Mouse (Mus musculus): ENCODE results near the gene Trim60. TPM values are rescaled to one million over a fixed set of nuclear protein-coding genes. Genes with fewer than 3 reads are reported as not detected.
A peak's percentile ranks its signal among the peaks of the same experiment; 100 is the strongest.
"Not testable (repeated sequence)": the region's sequence is repeated elsewhere in the genome, so short reads cannot be mapped to it uniquely, and the experiment has no call there.

Trim60 gene
- not detected for total RNA-seq (2021)

- no peak for DNase-seq
Observed at GRCm38 (mm10) chr8:65018423-65018822, at the start of gene Trim60, which contains the start of gene Trim61. Gene Trim60, minus strand, starts transcription at chr8:65018584. Gene Trim61, minus strand, starts transcription at chr8:65018523.

GRCm38 (mm10) chr8:65067694-65068472, 49.5 kb upstream of the Trim60 start:
- no peak for DNase-seq

DNA sequence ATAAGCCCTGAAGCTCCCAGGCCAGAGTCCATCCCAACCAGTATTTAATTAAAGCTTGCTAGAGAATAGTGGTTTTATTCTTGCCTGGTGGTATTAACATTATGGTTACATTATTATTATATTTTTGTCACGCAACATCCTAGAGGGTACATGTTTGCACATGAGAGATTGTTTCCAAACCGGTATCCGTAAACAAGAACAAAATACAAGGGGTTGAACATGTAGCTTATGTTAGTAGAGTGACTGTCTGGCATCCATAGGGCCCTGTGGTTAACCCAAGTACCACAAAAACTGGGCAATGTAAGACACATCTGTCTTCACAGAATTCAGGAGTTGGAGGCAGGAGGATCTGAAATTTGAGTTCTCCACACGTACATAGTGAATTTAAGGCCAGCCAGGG, 48.6 kb upstream of the Trim60 start:
- DNase-seq = no peak

DNA sequence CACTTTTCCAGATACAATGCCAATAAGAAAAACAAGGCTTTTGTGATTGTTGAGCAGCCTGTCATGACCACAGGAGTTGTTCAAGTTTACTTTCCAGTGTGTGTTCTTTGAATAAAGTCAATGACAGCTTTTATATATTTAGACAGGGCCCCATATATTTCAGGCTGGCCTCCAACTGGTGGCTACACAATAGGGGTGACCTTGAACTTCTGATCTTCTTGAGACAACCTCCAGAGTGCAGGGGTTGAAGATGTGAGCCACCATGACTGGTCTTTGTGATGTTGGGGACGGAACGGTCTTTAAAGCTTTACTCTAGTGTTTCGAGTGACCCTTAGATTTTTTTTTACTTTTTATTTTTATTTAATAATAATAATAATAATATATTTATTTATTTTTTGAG, 47.2 kb upstream of the Trim60 start:
- DNase-seq = no peak

DNA sequence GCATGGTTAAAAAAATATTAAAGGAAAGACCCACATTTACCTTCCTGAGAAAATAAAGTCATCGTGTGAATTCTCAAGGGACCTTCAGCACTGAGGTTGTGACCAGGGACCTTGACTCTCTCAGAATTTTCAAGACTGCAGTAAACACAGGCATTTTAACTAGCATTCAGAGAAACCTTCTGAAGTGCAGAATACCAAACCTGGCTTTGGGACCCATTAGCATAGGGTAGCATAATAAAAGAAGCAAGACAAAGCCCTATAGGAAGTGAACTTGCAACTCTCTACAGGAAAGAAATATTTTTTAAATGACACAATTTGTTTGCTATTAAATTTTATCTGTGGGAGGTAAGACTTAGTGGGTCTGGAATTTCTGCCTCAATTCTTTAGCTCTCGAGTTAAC, 45.7 kb upstream of the Trim60 start:
- DNase-seq = no peak

- DNase-seq = no peak
Observed at GRCm38 (mm10) chr8:65062195-65062594, 43.8 kb upstream of the Trim60 start.

GRCm38 (mm10) chr8:65056722-65057121, 38.3 kb upstream of the Trim60 start:
- no peak for DNase-seq

- DNase-seq = no peak
Observed at GRCm38 (mm10) chr8:65053968-65054367, 35.6 kb upstream of the Trim60 start.

GRCm38 (mm10) chr8:65053554-65053953, 35.2 kb upstream of the Trim60 start:
- DNase-seq = no peak

DNA sequence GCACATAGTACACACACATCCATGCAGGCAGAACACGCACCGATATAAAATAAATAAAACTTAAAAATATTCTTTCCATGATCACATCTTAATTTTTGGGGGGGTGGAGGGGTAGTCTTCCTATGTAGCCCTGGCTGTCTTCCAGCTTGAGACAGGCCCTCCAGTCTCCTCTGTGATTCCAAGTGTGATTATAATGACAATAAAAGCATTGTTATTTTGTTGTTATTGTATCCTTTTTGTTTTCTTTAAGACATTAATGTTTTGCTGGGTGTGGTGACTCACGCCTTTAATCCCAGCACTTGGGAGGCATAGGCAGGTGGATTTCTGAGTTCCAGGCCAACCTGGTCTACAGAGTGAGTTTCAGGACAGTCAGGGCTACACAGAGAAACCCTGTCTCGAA, 29.4 kb upstream of the Trim60 start:
- no peak for DNase-seq

DNA sequence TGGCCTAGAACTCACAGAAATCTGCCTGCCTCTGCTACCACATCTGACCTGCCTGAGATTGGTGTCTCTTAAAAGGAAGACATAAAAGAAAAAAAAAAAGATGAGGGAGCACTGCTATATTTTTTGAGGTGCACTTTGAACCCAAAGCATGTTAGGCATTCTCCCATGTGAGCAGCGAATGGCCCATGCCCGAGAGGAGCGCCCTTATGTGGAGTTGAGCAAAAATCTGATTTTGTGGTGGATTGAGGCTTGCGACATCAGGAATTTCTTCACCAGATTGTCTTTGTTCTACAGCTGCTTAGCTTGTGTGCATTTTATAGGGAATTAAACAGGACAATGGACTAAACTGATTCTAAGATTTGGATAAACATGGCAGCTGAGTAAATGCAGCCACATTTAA, 28.8 kb upstream of the Trim60 start:
- no peak for DNase-seq

GRCm38 (mm10) chr8:65046565-65046964, 28.2 kb upstream of the Trim60 start:
- no peak for DNase-seq

DNA sequence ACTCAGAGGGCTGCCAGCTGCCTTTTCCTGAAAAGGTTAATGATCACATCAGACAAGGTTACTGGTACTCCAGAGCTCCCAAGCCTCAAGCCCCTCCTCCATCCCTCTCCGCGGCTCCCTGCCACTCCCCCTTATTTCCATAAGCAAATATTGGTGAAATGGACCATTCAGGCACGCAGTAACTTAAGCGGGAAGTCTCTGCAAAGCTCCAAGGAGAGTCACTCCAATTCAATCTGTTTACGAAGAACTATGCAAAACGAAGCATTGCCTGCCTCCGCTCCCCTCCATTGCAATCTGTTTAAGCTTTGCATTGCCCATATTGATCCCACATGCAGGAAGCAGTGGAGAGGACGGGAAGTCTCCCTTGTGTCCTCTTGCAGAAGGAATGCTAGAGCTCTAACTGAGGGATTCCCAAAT, 18.7 kb upstream of the Trim60 start, which contains the start of gene Apela:
Gene Apela (minus strand): TSS at position 220 of the 417 bp plus-strand sequence.
- peak; percentile 5 for DNase-seq

DNA sequence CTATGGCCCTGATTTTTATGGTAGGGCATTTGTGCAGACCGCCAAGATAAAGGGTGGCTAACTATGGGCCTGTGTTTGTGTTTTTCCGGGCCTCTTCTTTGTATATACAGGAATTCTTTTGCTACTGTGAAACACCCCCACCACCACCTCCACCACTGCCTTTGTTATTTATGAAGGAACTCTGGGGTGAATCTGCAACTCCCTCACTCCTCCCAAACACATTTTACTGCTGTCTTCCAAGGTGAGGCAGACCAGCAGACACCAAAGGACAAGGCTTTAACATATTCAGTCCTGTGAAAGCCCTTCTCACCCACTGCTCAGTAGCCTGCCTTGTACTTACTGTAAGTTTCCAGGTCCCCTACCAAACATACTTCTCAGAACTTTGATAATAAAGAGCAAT, 15.8 kb upstream of the Trim60 start:
- DNase-seq = no peak

GRCm38 (mm10) chr8:65033056-65033455, 14.7 kb upstream of the Trim60 start:
- no peak for DNase-seq

DNA sequence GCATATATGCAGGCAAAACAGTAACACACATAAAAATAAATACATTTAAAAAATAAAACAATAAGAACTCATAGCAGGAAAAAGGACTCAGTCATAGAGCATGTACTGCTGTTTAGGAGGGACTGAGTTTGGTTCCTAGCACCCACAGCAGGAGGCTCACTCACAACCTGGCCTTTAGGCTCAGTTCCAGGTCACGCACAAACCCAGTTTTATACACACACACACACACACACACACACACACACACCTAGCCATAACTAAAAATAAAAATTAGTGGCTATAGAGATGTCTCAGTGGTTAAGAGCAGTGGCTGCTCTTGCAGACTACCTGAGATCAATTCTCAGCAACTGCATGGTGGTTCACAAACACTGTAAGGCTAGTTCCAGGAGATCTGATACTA, 13.7 kb upstream of the Trim60 start:
- DNase-seq = no peak

DNA sequence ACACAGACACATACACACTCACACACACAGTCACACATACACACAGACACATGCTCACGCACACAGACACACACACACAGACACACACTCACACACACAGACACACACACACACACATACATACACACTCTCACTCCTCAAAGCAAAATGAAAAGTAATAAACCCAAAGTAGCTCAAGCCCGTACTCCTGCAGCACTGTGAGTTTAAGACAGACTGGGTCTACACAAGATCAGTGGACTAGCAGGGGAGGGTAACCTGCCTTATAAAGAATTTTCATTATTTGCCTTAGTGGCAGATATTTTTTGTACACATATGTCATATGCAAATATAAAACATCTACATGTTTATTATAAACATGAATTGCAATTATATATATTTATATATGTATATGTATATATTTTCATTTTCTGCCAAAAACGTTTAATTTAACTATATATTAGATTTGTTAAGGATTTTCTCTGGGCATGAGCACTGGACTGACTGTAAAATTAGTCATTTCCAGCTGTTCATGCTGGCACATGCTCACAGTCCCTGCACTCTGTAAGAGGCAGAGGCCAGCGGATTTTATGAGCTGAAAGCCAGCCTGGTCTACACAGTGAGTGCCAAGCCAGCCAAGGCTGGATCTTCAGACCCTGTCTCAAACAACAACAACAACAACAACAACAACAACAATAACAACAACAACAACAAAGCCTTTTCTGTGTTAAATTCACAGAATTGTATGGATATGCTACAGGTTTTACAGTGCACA, 12.5 kb upstream of the Trim60 start:
- no peak for DNase-seq

DNA sequence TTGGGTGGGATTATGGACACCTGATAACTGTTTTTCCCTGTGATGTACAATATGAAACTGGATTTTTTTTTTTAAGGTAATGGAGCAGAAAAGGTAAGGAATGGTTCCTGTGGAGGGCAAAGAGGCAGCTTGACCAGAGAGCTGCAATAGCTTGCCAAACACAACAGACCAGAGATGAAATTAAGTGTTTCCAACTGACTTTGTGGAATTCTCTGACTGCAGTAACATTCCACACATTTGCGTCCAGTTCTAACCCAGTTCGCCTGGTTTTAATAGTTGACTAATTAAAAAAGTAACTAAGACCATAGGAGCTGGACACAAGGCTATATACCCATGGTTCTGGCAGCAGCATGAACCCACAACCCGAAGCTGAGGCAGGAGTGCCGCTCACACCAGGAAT, 11.4 kb upstream of the Trim60 start:
- DNase-seq = no peak

- no peak for DNase-seq
Observed at GRCm38 (mm10) chr8:65028959-65029686, 10.7 kb upstream of the Trim60 start.

DNA sequence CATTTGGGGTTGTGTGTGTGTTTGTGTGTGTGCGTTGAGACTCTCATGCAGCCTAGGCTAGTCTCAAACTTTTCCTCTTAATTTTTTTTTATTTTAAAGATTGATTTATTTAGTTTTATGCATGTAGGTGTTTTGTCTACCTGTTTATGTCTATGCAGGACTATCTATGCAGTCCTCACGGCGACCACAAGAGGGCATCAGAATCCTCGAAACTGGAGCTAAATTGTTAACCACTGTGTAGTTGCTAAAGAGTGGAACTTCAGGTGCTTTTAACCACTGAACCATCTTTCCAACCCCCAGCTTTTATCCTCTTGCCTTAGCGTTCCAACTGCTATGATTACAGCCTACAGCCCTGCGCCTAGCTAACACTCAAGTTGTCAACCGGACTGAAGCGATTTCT, 4.1 kb upstream of the Trim60 start:
- peak; percentile 71 for DNase-seq

- not testable (repeated sequence) for DNase-seq
Observed at GRCm38 (mm10) chr8:65007616-65008015, 10.8 kb downstream of the Trim60 start.

- no peak for DNase-seq
Observed at GRCm38 (mm10) chr8:64998806-64999365, 19.5 kb downstream of the Trim60 start.

- no peak for DNase-seq
Observed at GRCm38 (mm10) chr8:64987731-64988130, 30.7 kb downstream of the Trim60 start, which contains the start of gene Trim75. Gene Trim75, minus strand, starts transcription at chr8:64987831.
